Mouse (Mus musculus): ENCODE results near the gene Vmn1r209. TPM values are rescaled to one million over a fixed set of nuclear protein-coding genes. Genes with fewer than 3 reads are reported as not detected.
"Not testable (repeated sequence)": the region's sequence is repeated elsewhere in the genome, so short reads cannot be mapped to it uniquely, and the experiment has no call there.

Vmn1r209 gene
- polyA plus RNA-seq, 1 experiment from 2014 or later = not detected

DNA sequence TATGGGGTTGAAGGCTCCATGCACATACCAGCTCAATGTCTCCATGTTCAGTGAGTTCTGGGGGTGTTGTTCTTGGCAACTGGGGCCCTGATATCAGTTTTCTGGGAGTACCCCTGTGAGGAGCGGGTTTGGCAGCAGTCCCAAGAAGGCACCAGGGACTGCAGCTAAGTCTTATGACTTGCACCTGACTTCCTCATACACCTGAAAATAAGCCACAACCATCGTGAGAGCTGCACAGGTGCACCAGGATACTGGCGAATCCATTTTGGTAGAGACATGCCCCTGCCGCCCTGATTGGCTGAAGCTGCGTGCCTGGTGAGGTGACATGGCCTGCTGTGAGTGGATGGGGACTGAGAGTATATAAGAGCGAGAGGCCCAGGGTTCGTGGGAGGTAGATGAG lies 32.2 kb downstream of the Vmn1r209 start, which contains the start of gene Vmn1r208:
Gene Vmn1r208, minus strand, starts transcription at position 101 of the 400 bp plus-strand sequence.
- not testable (repeated sequence) for H3K9me3 ChIP-seq (ENCODE audit: control insufficient read depth, low read length); H3K9ac ChIP-seq; H3K4me1 ChIP-seq (replicated peaks; ENCODE audit: control insufficient read depth, insufficient read depth, low read length); H3K36me3 ChIP-seq (replicated peaks; ENCODE audit: control insufficient read depth, insufficient read depth); H3K27ac ChIP-seq; ATAC-seq (ENCODE audit: low FRiP score); H3K4me2 ChIP-seq (replicated peaks); DNase-seq (ENCODE audit: low spot score); H3K27me3 ChIP-seq (ENCODE audit: control insufficient read depth, insufficient read depth, low read length); H3K4me3 ChIP-seq (replicated peaks; ENCODE audit: low read length)
- no CpG with 5 or more reads among the region's 7 CpGs for WGBS

GRCm38 (mm10) chr13:22771592-22771991 lies 37.9 kb downstream of the Vmn1r209 start:
- H3K9ac ChIP-seq; H3K27ac ChIP-seq; ATAC-seq (ENCODE audit: low FRiP score); H3K36me3 ChIP-seq (replicated peaks; ENCODE audit: control insufficient read depth, insufficient read depth); H3K4me1 ChIP-seq (replicated peaks; ENCODE audit: control insufficient read depth, insufficient read depth, low read length); H3K4me2 ChIP-seq (replicated peaks); DNase-seq (ENCODE audit: low spot score); H3K27me3 ChIP-seq (ENCODE audit: control insufficient read depth, insufficient read depth, low read length); H3K4me3 ChIP-seq (replicated peaks; ENCODE audit: low read length); H3K9me3 ChIP-seq (ENCODE audit: control insufficient read depth, low read length): not testable (repeated sequence)
- 86% methylated on average over 1 of the region's 2 CpGs for WGBS

Other genes with a start within 250 kb of the Vmn1r209 start
- gene Vmn1r205, start 216.7 kb downstream of the Vmn1r209 start, polyA plus RNA-seq (2014; fragmentation: Nextera tagmentation; extraction: Ambion mirVana) = not detected in 2 replicates
- gene Vmn1r206, start 185.4 kb downstream of the Vmn1r209 start, polyA plus RNA-seq (2014; fragmentation: Nextera tagmentation; extraction: Ambion mirVana) = not detected in 2 replicates
- not detected in 2 replicates for gene Vmn1r207-ps, start 80.1 kb downstream of the Vmn1r209 start, polyA plus RNA-seq (2014; fragmentation: Nextera tagmentation; extraction: Ambion mirVana)
- not detected in 2 replicates for gene Vmn1r208, start 32.3 kb downstream of the Vmn1r209 start, polyA plus RNA-seq (2014; fragmentation: Nextera tagmentation; extraction: Ambion mirVana)
- gene Vmn1r210, start 21.7 kb upstream of the Vmn1r209 start, polyA plus RNA-seq (2014; fragmentation: Nextera tagmentation; extraction: Ambion mirVana) = not detected in 2 replicates
- gene Vmn1r211, start 47.9 kb upstream of the Vmn1r209 start, polyA plus RNA-seq (2014; fragmentation: Nextera tagmentation; extraction: Ambion mirVana) = not detected in 2 replicates
- gene Vmn1r212, start 74.5 kb upstream of the Vmn1r209 start, polyA plus RNA-seq (2014; fragmentation: Nextera tagmentation; extraction: Ambion mirVana) = not detected in 2 replicates
- not detected in 2 replicates for gene Vmn1r213, start 198.0 kb upstream of the Vmn1r209 start, polyA plus RNA-seq (2014; fragmentation: Nextera tagmentation; extraction: Ambion mirVana)
- gene Vmn1r214, start 220.7 kb upstream of the Vmn1r209 start, polyA plus RNA-seq (2014; fragmentation: Nextera tagmentation; extraction: Ambion mirVana) = not detected in 2 replicates